Mouse (Mus musculus): ENCODE data around the gene Tmem273. TPM values are rescaled to one million over a fixed set of nuclear protein-coding genes. Genes with fewer than 3 reads are reported as not detected.

Tmem273 gene
- polyA plus RNA-seq, 1 experiment from 2014 or later, result 0.70 TPM

- H3K27ac ChIP-seq (ENCODE audit: low read depth, low read length), result no peak overlapping the region
- 0 out of 2 replicates have a peak, but pooled peaks cover 6% of the 10 kb centered on the region for H3K4me1 ChIP-seq (ENCODE audit: control insufficient read depth, insufficient read depth, low read length)
- no peak for ATAC-seq (ENCODE audit: low FRiP score, low TSS enrichment)
- H3K4me3 ChIP-seq (ENCODE audit: low read length), result no peak overlapping the region
- 75% methylated on average over 7 of the region's 7 CpGs for WGBS
- no peak overlapping the region for H3K4me2 ChIP-seq (replicated peaks; ENCODE audit: low read depth, low read length)
- no peaks in the 10 kb centered on the region for H3K9me3 ChIP-seq (ENCODE audit: control insufficient read depth, low read length)
- H3K9ac ChIP-seq (ENCODE audit: low read depth, low read length), result no peak overlapping the region
- no peaks in the 10 kb centered on the region for H3K36me3 ChIP-seq (ENCODE audit: control insufficient read depth, insufficient read depth, low read length)
- no peaks in the 10 kb centered on the region; the same call in 1 of the 2 replicates for H3K27me3 ChIP-seq (ENCODE audit: control insufficient read depth, insufficient read depth, low read length)
Observed at GRCm38 (mm10) chr14:32817258-32817657, 31.5 kb downstream of the Tmem273 start.

GRCm38 (mm10) chr14:32819297-32819696 is 33.5 kb downstream of the Tmem273 start:
- ATAC-seq (ENCODE audit: low FRiP score, low TSS enrichment), result peak; percentile 50
- Histone ChIP-seq H3K27ac (ENCODE audit: low read depth, low read length) (no peak overlapping the region), H3K4me2 (replicated peaks; ENCODE audit: low read depth, low read length) (no peak overlapping the region), H3K9ac (ENCODE audit: low read depth, low read length) (no peak overlapping the region), H3K4me1 (ENCODE audit: control insufficient read depth, insufficient read depth, low read length) (peaks cover 10% of the 10 kb centered on the region; the same call in 1 of the 2 replicates), H3K27me3 (ENCODE audit: control insufficient read depth, insufficient read depth, low read length) (peaks cover 2% of the 10 kb centered on the region; the same call in 1 of the 2 replicates), H3K9me3 (ENCODE audit: control insufficient read depth, low read length) (no peaks in the 10 kb centered on the region), H3K4me3 (ENCODE audit: low read length) (no peak overlapping the region), H3K36me3 (ENCODE audit: control insufficient read depth, insufficient read depth, low read length) (no peaks in the 10 kb centered on the region)
- 36% methylated on average over 1 of the region's 1 CpGs for WGBS

- Histone ChIP-seq H3K4me2 (replicated peaks; ENCODE audit: low read depth, low read length) (no peak overlapping the region), H3K27me3 (ENCODE audit: control insufficient read depth, insufficient read depth, low read length) (peaks cover 2% of the 10 kb centered on the region; the same call in 1 of the 2 replicates), H3K4me1 (ENCODE audit: control insufficient read depth, insufficient read depth, low read length) (peaks cover 31% of the 10 kb centered on the region), H3K9me3 (ENCODE audit: control insufficient read depth, low read length) (no peaks in the 10 kb centered on the region), H3K36me3 (ENCODE audit: control insufficient read depth, insufficient read depth, low read length) (no peaks in the 10 kb centered on the region), H3K27ac (ENCODE audit: low read depth, low read length) (no peak overlapping the region), H3K9ac (ENCODE audit: low read depth, low read length) (no peak overlapping the region), H3K4me3 (ENCODE audit: low read length) (no peak overlapping the region)
- 84% methylated on average over 4 of the region's 4 CpGs for WGBS
- no peak for ATAC-seq (ENCODE audit: low FRiP score, low TSS enrichment)
Observed at GRCm38 (mm10) chr14:32822812-32823211, 37.0 kb downstream of the Tmem273 start.

- Histone ChIP-seq H3K4me2 (replicated peaks; ENCODE audit: low read depth, low read length) (no peak overlapping the region), H3K27me3 (ENCODE audit: control insufficient read depth, insufficient read depth, low read length) (peaks cover 2% of the 10 kb centered on the region; the same call in 1 of the 2 replicates), H3K4me3 (ENCODE audit: low read length) (no peak overlapping the region), H3K36me3 (ENCODE audit: control insufficient read depth, insufficient read depth, low read length) (no peaks in the 10 kb centered on the region), H3K9me3 (ENCODE audit: control insufficient read depth, low read length) (no peaks in the 10 kb centered on the region), H3K9ac (ENCODE audit: low read depth, low read length) (no peak overlapping the region), H3K27ac (ENCODE audit: low read depth, low read length) (no peak overlapping the region), H3K4me1 (ENCODE audit: control insufficient read depth, insufficient read depth, low read length) (peaks cover 34% of the 10 kb centered on the region)
- 80% methylated on average over 3 of the region's 3 CpGs for WGBS
- ATAC-seq (ENCODE audit: low FRiP score, low TSS enrichment), result no peak
Observed at GRCm38 (mm10) chr14:32823861-32824260, 38.1 kb downstream of the Tmem273 start.

GRCm38 (mm10) chr14:32824267-32825150 is 38.7 kb downstream of the Tmem273 start:
- 22% methylated on average over 14 of the region's 14 CpGs for WGBS
- no peak overlapping the region for H3K9ac ChIP-seq (ENCODE audit: low read depth, low read length)
- no peaks in the 10 kb centered on the region for H3K9me3 ChIP-seq (ENCODE audit: control insufficient read depth, low read length)
- peak; percentile 58 for ATAC-seq (ENCODE audit: low FRiP score, low TSS enrichment)
- H3K27me3 ChIP-seq (ENCODE audit: control insufficient read depth, insufficient read depth, low read length), result peaks cover 2% of the 10 kb centered on the region; the same call in 1 of the 2 replicates
- no peak overlapping the region for H3K4me3 ChIP-seq (ENCODE audit: low read length)
- H3K36me3 ChIP-seq (ENCODE audit: control insufficient read depth, insufficient read depth, low read length), result no peaks in the 10 kb centered on the region
- H3K27ac ChIP-seq (ENCODE audit: low read depth, low read length), result peak overlapping the region; percentile 60; the same call in 1 of the 2 replicates
- H3K4me1 ChIP-seq (ENCODE audit: control insufficient read depth, insufficient read depth, low read length), result peaks cover 28% of the 10 kb centered on the region
- no peak overlapping the region for H3K4me2 ChIP-seq (replicated peaks; ENCODE audit: low read depth, low read length)

- peak overlapping the region; percentile 60; the same call in 1 of the 2 replicates for H3K27ac ChIP-seq (ENCODE audit: low read depth, low read length)
Observed at GRCm38 (mm10) chr14:32825426-32826032, 39.8 kb downstream of the Tmem273 start.

GRCm38 (mm10) chr14:32827165-32827564 is 41.4 kb downstream of the Tmem273 start:
- Histone ChIP-seq H3K27ac (ENCODE audit: low read depth, low read length) (peak overlapping the region; percentile 39; the same call in 1 of the 2 replicates), H3K4me1 (ENCODE audit: control insufficient read depth, insufficient read depth, low read length) (peaks cover 28% of the 10 kb centered on the region), H3K4me3 (ENCODE audit: low read length) (no peak overlapping the region), H3K36me3 (ENCODE audit: control insufficient read depth, insufficient read depth, low read length) (no peaks in the 10 kb centered on the region), H3K27me3 (ENCODE audit: control insufficient read depth, insufficient read depth, low read length) (peaks cover 2% of the 10 kb centered on the region; the same call in 1 of the 2 replicates), H3K4me2 (replicated peaks; ENCODE audit: low read depth, low read length) (no peak overlapping the region), H3K9me3 (ENCODE audit: control insufficient read depth, low read length) (no peaks in the 10 kb centered on the region), H3K9ac (ENCODE audit: low read depth, low read length) (peak overlapping the region; percentile 7; the same call in 1 of the 2 replicates)
- ATAC-seq (ENCODE audit: low FRiP score, low TSS enrichment), result no peak
- 41% methylated on average over 4 of the region's 4 CpGs for WGBS

More at GRCm38 (mm10) chr14:32825426-32826032, 39.8 kb downstream of the Tmem273 start:
- H3K9me3 ChIP-seq (ENCODE audit: control insufficient read depth, low read length), result no peaks in the 10 kb centered on the region
- H3K9ac ChIP-seq (ENCODE audit: low read depth, low read length), result no peak overlapping the region
- WGBS, result 5% methylated on average over 11 of the region's 11 CpGs
- peak overlapping the region; percentile 24 for H3K4me2 ChIP-seq (replicated peaks; ENCODE audit: low read depth, low read length)
- H3K4me3 ChIP-seq (ENCODE audit: low read length), result no peak overlapping the region; the same call in 1 of the 2 replicates
- peaks cover 2% of the 10 kb centered on the region; the same call in 1 of the 2 replicates for H3K27me3 ChIP-seq (ENCODE audit: control insufficient read depth, insufficient read depth, low read length)
- no peaks in the 10 kb centered on the region for H3K36me3 ChIP-seq (ENCODE audit: control insufficient read depth, insufficient read depth, low read length)
- H3K4me1 ChIP-seq (ENCODE audit: control insufficient read depth, insufficient read depth, low read length), result peaks cover 28% of the 10 kb centered on the region
- ATAC-seq (ENCODE audit: low FRiP score, low TSS enrichment), result peak; percentile 89

- 50% methylated on average over 6 of the region's 6 CpGs for WGBS
- Histone ChIP-seq H3K9me3 (ENCODE audit: control insufficient read depth, low read length) (no peaks in the 10 kb centered on the region), H3K4me3 (ENCODE audit: low read length) (no peak overlapping the region), H3K36me3 (ENCODE audit: control insufficient read depth, insufficient read depth, low read length) (no peaks in the 10 kb centered on the region), H3K27ac (ENCODE audit: low read depth, low read length) (0 out of 2 replicates have a peak overlapping the region, but pooled peaks have one; percentile 37), H3K4me1 (ENCODE audit: control insufficient read depth, insufficient read depth, low read length) (peaks cover 28% of the 10 kb centered on the region), H3K4me2 (replicated peaks; ENCODE audit: low read depth, low read length) (no peak overlapping the region), H3K27me3 (ENCODE audit: control insufficient read depth, insufficient read depth, low read length) (no peaks in the 10 kb centered on the region), H3K9ac (ENCODE audit: low read depth, low read length) (no peak overlapping the region)
- no peak for ATAC-seq (ENCODE audit: low FRiP score, low TSS enrichment)
Observed at GRCm38 (mm10) chr14:32827994-32828650, 42.4 kb downstream of the Tmem273 start.

Measured in kidney, embryonic 14.5 days (tissue).